Mouse (Mus musculus) c-Kit-positive CD71-negative TER-119-negative erythroid progenitor cells, embryonic 14.5 days (primary cell): Measurements from ENCODE around the gene Schip1.

Source experiments
- DNase-seq: peaks from one replicate; pipeline ENCODE4 v3.0.0-alpha.2; 2013; ENCODE audit warnings: low read depth

Schip1 gene

GRCm38 (mm10) chr3:68270246-68270645, 205.6 kb downstream of the Schip1 start:
- no peak for DNase-seq

GRCm38 (mm10) chr3:68271457-68271856, 206.9 kb downstream of the Schip1 start:
- DNase-seq: no peak

- DNase-seq: no peak
Observed at GRCm38 (mm10) chr3:68271881-68272280, 207.3 kb downstream of the Schip1 start.

GRCm38 (mm10) chr3:68282844-68283594, 218.4 kb downstream of the Schip1 start:
- DNase-seq: no peak

GRCm38 (mm10) chr3:68283595-68283991, 219.0 kb downstream of the Schip1 start:
- no peak for DNase-seq

GRCm38 (mm10) chr3:68284500-68284899, 219.9 kb downstream of the Schip1 start:
- DNase-seq: no peak

GRCm38 (mm10) chr3:68296752-68297151, 232.2 kb downstream of the Schip1 start:
- DNase-seq: no peak

- no peak for DNase-seq
Observed at GRCm38 (mm10) chr3:68305647-68306046, 241.0 kb downstream of the Schip1 start.

- no peak for DNase-seq
Observed at GRCm38 (mm10) chr3:68306726-68307125, 242.1 kb downstream of the Schip1 start.

- no peak for DNase-seq
Observed at GRCm38 (mm10) chr3:68325575-68325974, 261.0 kb downstream of the Schip1 start.

- DNase-seq: no peak
Observed at GRCm38 (mm10) chr3:68332515-68332914, 267.9 kb downstream of the Schip1 start.

GRCm38 (mm10) chr3:68335501-68335900, 270.9 kb downstream of the Schip1 start:
- DNase-seq: no peak

- no peak for DNase-seq
Observed at GRCm38 (mm10) chr3:68350624-68351023, 286.0 kb downstream of the Schip1 start.

GRCm38 (mm10) chr3:68351461-68351860, 286.9 kb downstream of the Schip1 start:
- no peak for DNase-seq

GRCm38 (mm10) chr3:68352961-68353360, 288.4 kb downstream of the Schip1 start:
- no peak for DNase-seq

GRCm38 (mm10) chr3:68353492-68353891, 288.9 kb downstream of the Schip1 start:
- no peak for DNase-seq

- DNase-seq: no peak
Observed at GRCm38 (mm10) chr3:68356516-68356915, 291.9 kb downstream of the Schip1 start.

GRCm38 (mm10) chr3:68368029-68368428, 303.4 kb downstream of the Schip1 start:
- no peak for DNase-seq

- no peak for DNase-seq
Observed at GRCm38 (mm10) chr3:68372925-68373324, 308.3 kb downstream of the Schip1 start.

GRCm38 (mm10) chr3:68375100-68375508, 310.5 kb downstream of the Schip1 start:
- no peak for DNase-seq

- DNase-seq: no peak
Observed at GRCm38 (mm10) chr3:68377452-68378198, 313.0 kb downstream of the Schip1 start.

- DNase-seq: no peak
Observed at GRCm38 (mm10) chr3:68378799-68379198, 314.2 kb downstream of the Schip1 start.

- DNase-seq: no peak
Observed at GRCm38 (mm10) chr3:68379242-68379641, 314.6 kb downstream of the Schip1 start.
